Mouse (Mus musculus): ENCODE measurements at regions not wholly inside any gene's neighbourhood (a gene's known extent, or its start where the extent isn't known, plus 50 kb on each side); places are given as distances from the start of the nearest gene placed in this dataset.

- no peaks in the 10 kb centered on the region for H3K27me3 ChIP-seq
- ATAC-seq, result no peak
- no peak overlapping the region for H3K27ac ChIP-seq
- 95% methylated on average over 2 of the region's 2 CpGs for WGBS
- no peak overlapping the region for H3K9ac ChIP-seq (replicated peaks)
- no peak overlapping the region for H3K4me3 ChIP-seq (replicated peaks)
- H3K4me1 ChIP-seq (replicated peaks), result no peaks in the 10 kb centered on the region
- no peaks in the 10 kb centered on the region for H3K36me3 ChIP-seq
- H3K4me2 ChIP-seq (replicated peaks), result no peak overlapping the region
- no peaks in the 10 kb centered on the region for H3K9me3 ChIP-seq
Observed at GRCm38 (mm10) chr13:110845695-110846094, 409.1 kb upstream of the Actbl2 start.

- WGBS, result 86% methylated on average over 2 of the region's 2 CpGs
- no peak for ATAC-seq
- Histone ChIP-seq H3K4me2 (replicated peaks) (no peak overlapping the region), H3K4me3 (replicated peaks) (no peak overlapping the region), H3K4me1 (replicated peaks) (no peaks in the 10 kb centered on the region), H3K27me3 (no peaks in the 10 kb centered on the region), H3K36me3 (no peaks in the 10 kb centered on the region), H3K9ac (replicated peaks) (no peak overlapping the region), H3K9me3 (no peaks in the 10 kb centered on the region), H3K27ac (no peak overlapping the region)
Observed at GRCm38 (mm10) chr13:110852996-110853727, 401.7 kb upstream of the Actbl2 start.

GRCm38 (mm10) chr13:110854213-110854612, 400.6 kb upstream of the Actbl2 start:
- no peak overlapping the region for H3K27ac ChIP-seq
- no peak overlapping the region for H3K4me2 ChIP-seq (replicated peaks)
- no peaks in the 10 kb centered on the region for H3K27me3 ChIP-seq
- H3K36me3 ChIP-seq, result no peaks in the 10 kb centered on the region
- 77% methylated on average over 1 of the region's 1 CpGs for WGBS
- no peak overlapping the region for H3K9ac ChIP-seq (replicated peaks)
- H3K4me1 ChIP-seq (replicated peaks), result no peaks in the 10 kb centered on the region
- no peak for ATAC-seq
- no peaks in the 10 kb centered on the region for H3K9me3 ChIP-seq
- H3K4me3 ChIP-seq (replicated peaks), result no peak overlapping the region

GRCm38 (mm10) chr13:110865902-110866512, 388.8 kb upstream of the Actbl2 start:
- H3K4me2 ChIP-seq (replicated peaks), result no peak overlapping the region
- no peak for ATAC-seq
- H3K36me3 ChIP-seq, result no peaks in the 10 kb centered on the region
- no peak overlapping the region for H3K9ac ChIP-seq (replicated peaks)
- peaks cover 3% of the 10 kb centered on the region; the same call in 1 of the 2 replicates for H3K4me1 ChIP-seq (replicated peaks)
- no peaks in the 10 kb centered on the region for H3K9me3 ChIP-seq
- no peak overlapping the region for H3K27ac ChIP-seq
- WGBS, result 87% methylated on average over 4 of the region's 4 CpGs
- H3K4me3 ChIP-seq (replicated peaks), result no peak overlapping the region
- H3K27me3 ChIP-seq, result peaks cover 24% of the 10 kb centered on the region

- H3K4me2 ChIP-seq (replicated peaks), result no peak overlapping the region
Observed at GRCm38 (mm10) chr13:110866713-110867112, 388.1 kb upstream of the Actbl2 start.

GRCm38 (mm10) chr13:110871125-110871775, 383.6 kb upstream of the Actbl2 start:
- no peak overlapping the region for H3K9ac ChIP-seq (replicated peaks)
- 2% methylated on average over 4 of the region's 4 CpGs for WGBS
- H3K9me3 ChIP-seq, result no peaks in the 10 kb centered on the region
- H3K4me3 ChIP-seq (replicated peaks), result no peak overlapping the region
- peak; percentile 76 for ATAC-seq
- H3K27me3 ChIP-seq, result peaks cover 29% of the 10 kb centered on the region
- no peak overlapping the region for H3K27ac ChIP-seq
- H3K4me2 ChIP-seq (replicated peaks), result no peak overlapping the region
- H3K4me1 ChIP-seq (replicated peaks), result peaks cover 15% of the 10 kb centered on the region
- H3K36me3 ChIP-seq, result no peaks in the 10 kb centered on the region

More at GRCm38 (mm10) chr13:110866713-110867112, 388.1 kb upstream of the Actbl2 start:
- Histone ChIP-seq H3K27me3 (peaks cover 24% of the 10 kb centered on the region), H3K9ac (replicated peaks) (no peak overlapping the region), H3K27ac (no peak overlapping the region), H3K4me1 (replicated peaks) (peaks cover 10% of the 10 kb centered on the region), H3K9me3 (no peaks in the 10 kb centered on the region), H3K4me3 (replicated peaks) (no peak overlapping the region), H3K36me3 (no peaks in the 10 kb centered on the region)
- 75% methylated on average over 2 of the region's 2 CpGs for whole genome bisulfite sequencing
- ATAC-seq, result no peak

GRCm38 (mm10) chr13:110871776-110872135, 383.1 kb upstream of the Actbl2 start:
- H3K27ac ChIP-seq, result no peak overlapping the region
- WGBS, result 7% methylated on average over 1 of the region's 1 CpGs
- no peaks in the 10 kb centered on the region for H3K36me3 ChIP-seq
- no peak overlapping the region for H3K9ac ChIP-seq (replicated peaks)
- no peak overlapping the region for H3K4me2 ChIP-seq (replicated peaks)
- peak; percentile 43; the same call in 1 of the 2 replicates for ATAC-seq
- peaks cover 15% of the 10 kb centered on the region for H3K4me1 ChIP-seq (replicated peaks)
- no peak overlapping the region for H3K4me3 ChIP-seq (replicated peaks)
- H3K27me3 ChIP-seq, result peaks cover 29% of the 10 kb centered on the region
- H3K9me3 ChIP-seq, result no peaks in the 10 kb centered on the region

- ATAC-seq, result no peak
- no peak overlapping the region for H3K4me3 ChIP-seq (replicated peaks)
- whole genome bisulfite sequencing, result 78% methylated on average over 3 of the region's 3 CpGs
- no peaks in the 10 kb centered on the region for H3K9me3 ChIP-seq
- H3K4me2 ChIP-seq (replicated peaks), result no peak overlapping the region
- H3K9ac ChIP-seq (replicated peaks), result no peak overlapping the region
- H3K4me1 ChIP-seq (replicated peaks), result no peaks in the 10 kb centered on the region
- H3K27me3 ChIP-seq, result no peaks in the 10 kb centered on the region
- H3K36me3 ChIP-seq, result no peaks in the 10 kb centered on the region
- H3K27ac ChIP-seq, result no peak overlapping the region
Observed at GRCm38 (mm10) chr13:110881573-110881972, 373.2 kb upstream of the Actbl2 start.

GRCm38 (mm10) chr13:110882173-110882572, 372.6 kb upstream of the Actbl2 start:
- Histone ChIP-seq H3K9me3 (no peaks in the 10 kb centered on the region), H3K9ac (replicated peaks) (no peak overlapping the region), H3K36me3 (no peaks in the 10 kb centered on the region), H3K4me3 (replicated peaks) (no peak overlapping the region), H3K4me1 (replicated peaks) (no peaks in the 10 kb centered on the region), H3K27ac (no peak overlapping the region), H3K4me2 (replicated peaks) (no peak overlapping the region), H3K27me3 (no peaks in the 10 kb centered on the region)
- no peak for ATAC-seq
- 84% methylated on average over 3 of the region's 3 CpGs for WGBS

- no peaks in the 10 kb centered on the region for H3K9me3 ChIP-seq
- no peak overlapping the region for H3K4me3 ChIP-seq (replicated peaks)
- no peaks in the 10 kb centered on the region for H3K4me1 ChIP-seq (replicated peaks)
- H3K27me3 ChIP-seq, result no peaks in the 10 kb centered on the region
- no peaks in the 10 kb centered on the region for H3K36me3 ChIP-seq
- no peak for ATAC-seq
- no peak overlapping the region for H3K27ac ChIP-seq
- WGBS, result 87% methylated on average over 10 of the region's 10 CpGs
- H3K4me2 ChIP-seq (replicated peaks), result no peak overlapping the region
- no peak overlapping the region for H3K9ac ChIP-seq (replicated peaks)
Observed at GRCm38 (mm10) chr13:110882661-110883172, 372.1 kb upstream of the Actbl2 start.

- ATAC-seq, result no peak
- no peaks in the 10 kb centered on the region for H3K9me3 ChIP-seq
- WGBS, result 85% methylated on average over 6 of the region's 6 CpGs
- no peaks in the 10 kb centered on the region for H3K27me3 ChIP-seq
- H3K4me2 ChIP-seq (replicated peaks), result no peak overlapping the region
- H3K4me3 ChIP-seq (replicated peaks), result no peak overlapping the region
- H3K4me1 ChIP-seq (replicated peaks), result no peaks in the 10 kb centered on the region
- H3K9ac ChIP-seq (replicated peaks), result no peak overlapping the region
- no peak overlapping the region for H3K27ac ChIP-seq
- H3K36me3 ChIP-seq, result no peaks in the 10 kb centered on the region
Observed at GRCm38 (mm10) chr13:110893909-110894308, 360.9 kb upstream of the Actbl2 start.

GRCm38 (mm10) chr13:110895349-110895748, 359.5 kb upstream of the Actbl2 start:
- no peaks in the 10 kb centered on the region for H3K27me3 ChIP-seq
- H3K36me3 ChIP-seq, result no peaks in the 10 kb centered on the region
- H3K27ac ChIP-seq, result no peak overlapping the region
- no peak for ATAC-seq
- WGBS, result 90% methylated on average over 6 of the region's 6 CpGs
- H3K4me2 ChIP-seq (replicated peaks), result no peak overlapping the region
- H3K4me1 ChIP-seq (replicated peaks), result no peaks in the 10 kb centered on the region
- H3K4me3 ChIP-seq (replicated peaks), result no peak overlapping the region
- no peak overlapping the region for H3K9ac ChIP-seq (replicated peaks)
- H3K9me3 ChIP-seq, result no peaks in the 10 kb centered on the region

Measured in midbrain, embryonic 13.5 days (tissue).